Mouse (Mus musculus): ENCODE data around the gene Rasgef1b.
A peak's percentile ranks its signal among the peaks of the same experiment; 100 is the strongest.

Gene Rasgef1b

GRCm38 (mm10) chr5:99526797-99527201 is 202.1 kb downstream of the Rasgef1b start:
- DNase-seq: peak; percentile 12

- no peak for DNase-seq
Observed at GRCm38 (mm10) chr5:99525649-99526048, 203.2 kb downstream of the Rasgef1b start.

GRCm38 (mm10) chr5:99522571-99523269 is 206.1 kb downstream of the Rasgef1b start:
- peak; percentile 19 for DNase-seq

- peak; percentile 36 for DNase-seq
Observed at GRCm38 (mm10) chr5:99521411-99521810, 207.5 kb downstream of the Rasgef1b start.

GRCm38 (mm10) chr5:99519556-99519955 is 209.3 kb downstream of the Rasgef1b start:
- DNase-seq: no peak

- DNase-seq: no peak
Observed at GRCm38 (mm10) chr5:99519023-99519422, 209.8 kb downstream of the Rasgef1b start.

- DNase-seq: no peak
Observed at GRCm38 (mm10) chr5:99516207-99516606, 212.7 kb downstream of the Rasgef1b start.

GRCm38 (mm10) chr5:99515764-99516163 is 213.1 kb downstream of the Rasgef1b start:
- DNase-seq: no peak

GRCm38 (mm10) chr5:99513209-99513880 is 215.5 kb downstream of the Rasgef1b start:
- DNase-seq: no peak

- no peak for DNase-seq
Observed at GRCm38 (mm10) chr5:99511081-99511480, 217.8 kb downstream of the Rasgef1b start.

- DNase-seq: no peak
Observed at GRCm38 (mm10) chr5:99506109-99506508, 222.8 kb downstream of the Rasgef1b start.

GRCm38 (mm10) chr5:99504349-99504830 is 224.5 kb downstream of the Rasgef1b start:
- DNase-seq: no peak

- no peak for DNase-seq
Observed at GRCm38 (mm10) chr5:99502681-99503080, 226.2 kb downstream of the Rasgef1b start.

- DNase-seq: peak; percentile 18
Observed at GRCm38 (mm10) chr5:99499404-99500089, 229.3 kb downstream of the Rasgef1b start.

- no peak for DNase-seq
Observed at GRCm38 (mm10) chr5:99497856-99498255, 231.0 kb downstream of the Rasgef1b start.

GRCm38 (mm10) chr5:99496931-99497782 is 231.7 kb downstream of the Rasgef1b start:
- no peak for DNase-seq

GRCm38 (mm10) chr5:99496157-99496453 is 232.8 kb downstream of the Rasgef1b start:
- no peak for DNase-seq

- DNase-seq: no peak
Observed at GRCm38 (mm10) chr5:99495354-99496156, 233.3 kb downstream of the Rasgef1b start.

- DNase-seq: no peak
Observed at GRCm38 (mm10) chr5:99493861-99494260, 235.0 kb downstream of the Rasgef1b start.

- no peak for DNase-seq
Observed at GRCm38 (mm10) chr5:99493017-99493416, 235.8 kb downstream of the Rasgef1b start.

- no peak for DNase-seq
Observed at GRCm38 (mm10) chr5:99488479-99489158, 240.2 kb downstream of the Rasgef1b start.
